Mouse (Mus musculus) adrenal gland, adult 10 weeks (tissue): ENCODE measurements around the gene Ttc28. TPM values are rescaled to one million over a fixed set of nuclear protein-coding genes. Genes with fewer than 3 reads are reported as not detected.

ENCODE experiments used
- polyA plus RNA-seq: library from polyadenylated mRNA; stranded (reverse); fragments of 350-450 nt; fragmentation: Illumina TruSeq; extraction: RNeasy Lipid Tissue Mini Kit (QIAGEN cat#74804); gene quantifications from one replicate; pipeline ENCODE4 v1.2.3, GENCODE M21; 2014; ENCODE audit warnings: low read depth, low replicate concordance

Ttc28 gene
- polyA plus RNA-seq: 5.2 TPM

GRCm38 (mm10) chr5:110879584-110880374 lies at the start of gene Ttc28:
Gene Ttc28 (plus strand): TSS chr5:110879803.

DNA sequence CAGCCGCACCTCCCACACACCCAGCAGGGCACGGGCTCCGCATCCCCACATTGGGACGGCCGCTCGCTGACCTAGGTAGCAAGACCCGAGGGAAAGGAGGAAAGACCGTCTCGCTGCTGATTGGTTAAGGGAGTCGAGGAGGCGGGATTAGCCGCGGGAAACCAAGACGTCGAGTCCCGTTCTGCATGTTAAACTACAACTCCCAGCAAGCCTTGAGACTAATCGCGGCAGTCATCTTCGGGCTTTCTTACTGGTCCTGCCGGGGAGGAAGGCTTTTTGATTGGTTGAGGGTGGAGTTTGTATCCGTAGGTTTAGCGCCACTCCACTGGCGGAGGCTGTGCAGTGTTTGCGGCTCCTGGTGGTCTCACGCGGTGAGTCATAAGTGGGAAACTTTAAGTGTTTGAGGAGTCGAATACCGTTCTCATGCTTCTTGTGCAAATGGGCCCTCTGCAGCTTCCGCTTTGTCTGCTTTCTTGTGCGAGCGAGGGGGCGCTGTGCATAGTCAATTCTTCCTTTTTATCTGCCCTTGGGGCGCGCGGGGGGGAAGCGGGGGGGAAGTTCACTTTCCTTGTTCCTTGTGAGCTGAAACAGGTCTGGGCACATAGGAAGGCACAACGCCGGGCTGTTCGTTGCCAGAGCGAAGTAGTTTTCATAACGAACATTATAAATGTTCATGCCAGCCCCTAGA lies 39.8 kb upstream of the Ttc28 start, which contains the start of the genes Hscb and Chek2:
Gene Hscb, minus strand, starts transcription at position 100 of the 688 bp plus-strand sequence.
Gene Chek2, plus strand, starts transcription at position 302 of the 688 bp plus-strand sequence.

DNA sequence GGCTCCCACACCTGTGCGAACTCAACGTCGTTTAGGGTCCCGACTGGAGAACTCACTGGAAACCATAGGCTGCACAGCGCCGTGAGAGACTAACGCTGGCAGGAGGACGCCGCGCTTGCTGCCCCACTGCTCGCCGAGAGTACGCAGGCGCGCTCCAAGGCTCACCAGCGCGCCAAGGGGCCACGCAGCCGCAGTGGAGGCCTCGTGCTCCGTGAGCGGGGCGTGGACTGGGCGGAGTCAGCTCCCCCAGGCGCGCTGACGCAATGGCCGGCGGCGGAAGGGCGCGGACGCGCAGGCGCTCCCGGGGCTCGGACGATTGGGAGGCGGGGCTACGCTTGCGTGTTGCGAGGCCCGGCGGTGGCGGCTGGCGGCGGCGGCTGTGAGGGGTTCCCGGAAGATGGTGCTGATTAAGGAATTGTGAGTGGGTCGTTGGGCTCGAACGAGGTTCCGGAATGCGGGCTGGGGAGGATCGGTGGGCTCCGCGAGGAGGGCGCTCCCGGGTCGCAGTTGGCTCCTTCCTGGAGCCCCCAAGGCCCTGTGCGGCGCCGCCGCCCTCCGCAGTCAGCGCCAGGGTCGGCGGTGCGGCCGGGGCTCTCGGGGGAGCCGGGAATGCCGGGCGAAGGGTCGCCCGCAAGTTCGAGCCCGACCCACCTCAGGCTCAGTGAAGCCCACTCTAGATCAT lies 451.0 kb downstream of the Ttc28 start, which contains the start of gene Pitpnb:
Gene Pitpnb, plus strand, starts transcription at position 347 of the 682 bp plus-strand sequence.

Other genes with a start within 250 kb of the Ttc28 start
- gene Noc4l, start 226.4 kb upstream of the Ttc28 start, polyA plus RNA-seq: 2.9 TPM
- gene Ddx51, start 226.4 kb upstream of the Ttc28 start, polyA plus RNA-seq: 7.4 TPM
- gene Ep400, start 109.1 kb upstream of the Ttc28 start, polyA plus RNA-seq: 19.5 TPM
- gene Pus1, start 99.1 kb upstream of the Ttc28 start, polyA plus RNA-seq: 1.2 TPM
- 9.3 TPM for gene Ulk1, start 69.7 kb upstream of the Ttc28 start, polyA plus RNA-seq
- 27.8 TPM for gene Hscb, start 40.0 kb upstream of the Ttc28 start, polyA plus RNA-seq
- 12.5 TPM for gene Chek2, start 39.8 kb upstream of the Ttc28 start, polyA plus RNA-seq